Mouse (Mus musculus): ENCODE measurements at regions not wholly inside any gene's neighbourhood (a gene's known extent, or its start where the extent isn't known, plus 50 kb on each side); places are given as distances from the start of the nearest gene placed in this dataset.

- DNase-seq (ENCODE audit: low spot score) (no peak), ATAC-seq (ENCODE audit: insufficient read depth, low FRiP score, low TSS enrichment) (no peak)
- 76% methylated on average over 4 of the region's 4 CpGs for WGBS
- H3K27me3 ChIP-seq (ENCODE audit: control insufficient read depth, insufficient read depth, low read length): no peaks in the 10 kb centered on the region
- H3K9ac ChIP-seq (ENCODE audit: low read length): no peak overlapping the region
- H3K4me1 ChIP-seq (ENCODE audit: control insufficient read depth, insufficient read depth, low read length): no peaks in the 10 kb centered on the region
- no peak overlapping the region for H3K4me3 ChIP-seq (ENCODE audit: low read depth, low read length)
- no peak overlapping the region for H3K27ac ChIP-seq (ENCODE audit: low read depth, low read length)
- H3K36me3 ChIP-seq (ENCODE audit: control insufficient read depth, insufficient read depth, low read length): no peaks in the 10 kb centered on the region
- no peak overlapping the region for H3K4me2 ChIP-seq (ENCODE audit: low read depth)
- no peaks in the 10 kb centered on the region for H3K9me3 ChIP-seq (ENCODE audit: control insufficient read depth, low read length)
Measured at GRCm38 (mm10) chr14:105752509-105753375, 143.9 kb downstream of the Spry2 start.

- Histone ChIP-seq H3K9me3 (ENCODE audit: control insufficient read depth, low read length) (no peaks in the 10 kb centered on the region), H3K27me3 (ENCODE audit: control insufficient read depth, insufficient read depth, low read length) (no peaks in the 10 kb centered on the region), H3K4me1 (ENCODE audit: control insufficient read depth, insufficient read depth, low read length) (no peaks in the 10 kb centered on the region), H3K36me3 (ENCODE audit: control insufficient read depth, insufficient read depth, low read length) (no peaks in the 10 kb centered on the region), H3K4me2 (ENCODE audit: low read depth) (no peak overlapping the region), H3K4me3 (ENCODE audit: low read depth, low read length) (no peak overlapping the region), H3K9ac (ENCODE audit: low read length) (no peak overlapping the region), H3K27ac (ENCODE audit: low read depth, low read length) (no peak overlapping the region)
- DNase-seq (ENCODE audit: low spot score) (no peak), ATAC-seq (ENCODE audit: insufficient read depth, low FRiP score, low TSS enrichment) (no peak)
- 92% methylated on average over 7 of the region's 7 CpGs for WGBS
Measured at GRCm38 (mm10) chr14:105751762-105752161, 144.9 kb downstream of the Spry2 start.

- H3K27ac ChIP-seq (ENCODE audit: low read depth, low read length): no peak overlapping the region
- H3K9ac ChIP-seq (ENCODE audit: low read length): no peak overlapping the region
- H3K4me1 ChIP-seq (ENCODE audit: control insufficient read depth, insufficient read depth, low read length): no peaks in the 10 kb centered on the region
- H3K36me3 ChIP-seq (ENCODE audit: control insufficient read depth, insufficient read depth, low read length): no peaks in the 10 kb centered on the region
- no peak for DNase-seq (ENCODE audit: low spot score)
- WGBS: 90% methylated on average over 2 of the region's 2 CpGs
- H3K4me3 ChIP-seq (ENCODE audit: low read depth, low read length): no peak overlapping the region
- H3K9me3 ChIP-seq (ENCODE audit: control insufficient read depth, low read length): no peaks in the 10 kb centered on the region
- no peak for ATAC-seq (ENCODE audit: insufficient read depth, low FRiP score, low TSS enrichment)
- H3K27me3 ChIP-seq (ENCODE audit: control insufficient read depth, insufficient read depth, low read length): no peaks in the 10 kb centered on the region
- no peak overlapping the region for H3K4me2 ChIP-seq (ENCODE audit: low read depth)
Measured at GRCm38 (mm10) chr14:105744578-105744977, 152.0 kb downstream of the Spry2 start.

- WGBS: 75% methylated on average over 3 of the region's 3 CpGs
- Histone ChIP-seq H3K4me3 (ENCODE audit: low read depth, low read length) (no peak overlapping the region), H3K4me2 (ENCODE audit: low read depth) (no peak overlapping the region), H3K9ac (ENCODE audit: low read length) (no peak overlapping the region), H3K27me3 (ENCODE audit: control insufficient read depth, insufficient read depth, low read length) (no peaks in the 10 kb centered on the region), H3K4me1 (ENCODE audit: control insufficient read depth, insufficient read depth, low read length) (no peaks in the 10 kb centered on the region), H3K27ac (ENCODE audit: low read depth, low read length) (no peak overlapping the region), H3K9me3 (ENCODE audit: control insufficient read depth, low read length) (no peaks in the 10 kb centered on the region), H3K36me3 (ENCODE audit: control insufficient read depth, insufficient read depth, low read length) (no peaks in the 10 kb centered on the region)
- ATAC-seq (ENCODE audit: insufficient read depth, low FRiP score, low TSS enrichment) (no peak), DNase-seq (ENCODE audit: low spot score) (no peak)
Measured at GRCm38 (mm10) chr14:105744125-105744524, 152.5 kb downstream of the Spry2 start.

GRCm38 (mm10) chr14:105740889-105741288 is 155.7 kb downstream of the Spry2 start:
- no peak overlapping the region for H3K9ac ChIP-seq (ENCODE audit: low read length)
- WGBS: 82% methylated on average over 11 of the region's 11 CpGs
- no peaks in the 10 kb centered on the region for H3K9me3 ChIP-seq (ENCODE audit: control insufficient read depth, low read length)
- H3K36me3 ChIP-seq (ENCODE audit: control insufficient read depth, insufficient read depth, low read length): no peaks in the 10 kb centered on the region
- no peak for DNase-seq (ENCODE audit: low spot score)
- no peak overlapping the region for H3K27ac ChIP-seq (ENCODE audit: low read depth, low read length)
- no peak for ATAC-seq (ENCODE audit: insufficient read depth, low FRiP score, low TSS enrichment)
- no peak overlapping the region for H3K4me3 ChIP-seq (ENCODE audit: low read depth, low read length)
- H3K27me3 ChIP-seq (ENCODE audit: control insufficient read depth, insufficient read depth, low read length): no peaks in the 10 kb centered on the region
- no peak overlapping the region for H3K4me2 ChIP-seq (ENCODE audit: low read depth)
- H3K4me1 ChIP-seq (ENCODE audit: control insufficient read depth, insufficient read depth, low read length): no peaks in the 10 kb centered on the region

- no peaks in the 10 kb centered on the region for H3K27me3 ChIP-seq (ENCODE audit: control insufficient read depth, insufficient read depth, low read length)
- H3K9ac ChIP-seq (ENCODE audit: low read length): no peak overlapping the region
- H3K36me3 ChIP-seq (ENCODE audit: control insufficient read depth, insufficient read depth, low read length): no peaks in the 10 kb centered on the region
- H3K4me2 ChIP-seq (ENCODE audit: low read depth): no peak overlapping the region
- H3K27ac ChIP-seq (ENCODE audit: low read depth, low read length): no peak overlapping the region
- DNase-seq (ENCODE audit: low spot score) (no peak), ATAC-seq (ENCODE audit: insufficient read depth, low FRiP score, low TSS enrichment) (no peak)
- no peaks in the 10 kb centered on the region for H3K9me3 ChIP-seq (ENCODE audit: control insufficient read depth, low read length)
- H3K4me3 ChIP-seq (ENCODE audit: low read depth, low read length): no peak overlapping the region
- H3K4me1 ChIP-seq (ENCODE audit: control insufficient read depth, insufficient read depth, low read length): peaks cover under 1% of the 10 kb centered on the region; the same call in 1 of the 2 replicates
- WGBS: 91% methylated on average over 5 of the region's 5 CpGs
Measured at GRCm38 (mm10) chr14:105738568-105738967, 158.1 kb downstream of the Spry2 start.

GRCm38 (mm10) chr14:105736352-105736751 is 160.3 kb downstream of the Spry2 start:
- Histone ChIP-seq H3K4me2 (ENCODE audit: low read depth) (no peak overlapping the region), H3K9ac (ENCODE audit: low read length) (no peak overlapping the region), H3K9me3 (ENCODE audit: control insufficient read depth, low read length) (no peaks in the 10 kb centered on the region), H3K4me3 (ENCODE audit: low read depth, low read length) (no peak overlapping the region), H3K4me1 (ENCODE audit: control insufficient read depth, insufficient read depth, low read length) (peaks cover 14% of the 10 kb centered on the region; the same call in 1 of the 2 replicates), H3K27ac (ENCODE audit: low read depth, low read length) (no peak overlapping the region), H3K27me3 (ENCODE audit: control insufficient read depth, insufficient read depth, low read length) (no peaks in the 10 kb centered on the region), H3K36me3 (ENCODE audit: control insufficient read depth, insufficient read depth, low read length) (no peaks in the 10 kb centered on the region)
- WGBS: 54% methylated on average over 6 of the region's 6 CpGs
- no peak for DNase-seq (ENCODE audit: low spot score)
- no peak for ATAC-seq (ENCODE audit: insufficient read depth, low FRiP score, low TSS enrichment)

GRCm38 (mm10) chr14:105734291-105734690 is 162.3 kb downstream of the Spry2 start:
- 89% methylated on average over 7 of the region's 7 CpGs for WGBS
- Histone ChIP-seq H3K27me3 (ENCODE audit: control insufficient read depth, insufficient read depth, low read length) (no peaks in the 10 kb centered on the region), H3K4me2 (ENCODE audit: low read depth) (no peak overlapping the region), H3K9me3 (ENCODE audit: control insufficient read depth, low read length) (no peaks in the 10 kb centered on the region), H3K36me3 (ENCODE audit: control insufficient read depth, insufficient read depth, low read length) (no peaks in the 10 kb centered on the region), H3K4me3 (ENCODE audit: low read depth, low read length) (no peak overlapping the region), H3K4me1 (ENCODE audit: control insufficient read depth, insufficient read depth, low read length) (peaks cover 17% of the 10 kb centered on the region), H3K27ac (ENCODE audit: low read depth, low read length) (no peak overlapping the region), H3K9ac (ENCODE audit: low read length) (no peak overlapping the region)
- ATAC-seq (ENCODE audit: insufficient read depth, low FRiP score, low TSS enrichment) (no peak), DNase-seq (ENCODE audit: low spot score) (no peak)
